Mouse (Mus musculus) spleen, postnatal 10 days (tissue): ENCODE data around the gene Haus3.

Experiments used
- DNase-seq, 2 experiments: peaks; one replicate each; pipeline ENCODE4 v3.0.0; 2021 to 2022; ENCODE audit warnings: low spot score in 2 of 2

Gene Haus3

GRCm38 (mm10) chr5:34186961-34187391 lies 17.6 kb upstream of the Haus3 start:
- DNase-seq: peak; percentile 49 to 72

- DNase-seq: no peak
Observed at GRCm38 (mm10) chr5:34186391-34186790, 17.1 kb upstream of the Haus3 start.

- peak in 1 of 2 experiments; percentile 8 for DNase-seq
Observed at GRCm38 (mm10) chr5:34185791-34186190, 16.5 kb upstream of the Haus3 start.

DNA sequence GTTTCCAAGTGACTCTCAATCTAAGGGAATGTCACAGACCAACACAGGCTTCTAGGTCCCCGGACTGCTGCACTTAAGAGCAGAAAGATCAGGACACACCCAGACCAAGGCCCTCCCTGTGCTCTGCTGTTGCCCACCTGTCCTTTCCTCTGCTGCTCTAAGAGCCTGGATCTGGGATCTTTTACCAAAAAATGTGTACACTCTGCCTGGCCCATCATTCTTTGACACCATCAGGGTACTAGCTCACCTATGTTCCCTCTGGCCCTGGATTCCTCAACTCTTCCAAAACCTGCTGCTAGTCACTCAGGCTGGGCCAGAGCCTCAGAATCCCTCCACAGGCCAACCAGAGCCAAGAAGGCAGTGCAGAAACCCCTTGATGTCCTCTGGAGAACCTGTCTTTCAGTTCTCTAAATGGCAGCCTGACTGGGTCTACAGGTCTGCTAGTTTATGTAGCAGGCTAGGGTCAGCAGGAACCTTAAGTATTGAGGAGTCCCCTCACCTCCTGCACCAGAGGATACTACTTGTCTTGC lies 15.8 kb upstream of the Haus3 start:
- peak in 1 of 2 experiments; percentile 9 for DNase-seq

DNA sequence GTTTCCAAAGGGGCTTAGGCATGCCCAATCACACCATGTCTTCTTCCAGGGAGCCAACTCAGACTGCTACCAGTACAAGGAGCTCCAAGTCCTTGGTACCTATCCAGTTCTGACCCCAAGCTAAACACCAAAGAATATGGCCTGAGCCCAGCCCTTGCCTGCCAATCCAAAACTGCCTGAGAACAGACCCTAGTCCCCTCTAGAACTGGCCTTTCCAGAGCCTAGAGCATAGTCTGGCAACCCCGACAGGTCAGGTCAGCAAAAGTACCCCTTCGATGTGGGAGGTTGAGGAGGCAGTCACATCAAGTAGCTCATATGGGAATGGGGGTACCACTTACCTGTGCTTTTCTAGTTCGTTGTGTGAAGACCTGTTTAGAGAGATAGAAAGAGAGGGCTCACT lies 14.6 kb upstream of the Haus3 start:
- peak in 1 of 2 experiments; percentile 10 for DNase-seq

- DNase-seq: peak in 1 of 2 experiments; percentile 16
Observed at GRCm38 (mm10) chr5:34183156-34183880, 14.0 kb upstream of the Haus3 start.

DNA sequence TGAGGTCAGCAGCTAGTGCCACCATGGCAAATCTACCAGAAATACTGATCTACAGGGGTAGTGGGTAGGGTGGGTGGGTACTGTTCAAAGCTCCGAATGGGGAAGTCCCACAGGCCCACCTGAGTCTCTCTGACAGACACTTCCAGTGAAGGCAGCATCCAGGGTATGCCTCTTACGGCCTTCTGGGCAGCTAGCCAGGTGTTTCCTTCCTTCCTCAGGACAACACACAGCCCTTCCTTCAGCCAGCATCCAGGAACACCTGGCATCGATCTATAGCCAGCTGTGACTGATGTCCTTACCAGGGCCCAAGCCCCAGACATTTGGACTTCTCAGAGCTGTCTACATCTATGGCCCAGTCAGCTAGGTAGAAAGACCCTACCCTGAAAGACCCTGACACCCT lies 13.2 kb upstream of the Haus3 start:
- DNase-seq: peak in 1 of 2 experiments; percentile 11

- DNase-seq: peak in 1 of 2 experiments; percentile 7
Observed at GRCm38 (mm10) chr5:34177821-34178220, 8.5 kb upstream of the Haus3 start.

DNA sequence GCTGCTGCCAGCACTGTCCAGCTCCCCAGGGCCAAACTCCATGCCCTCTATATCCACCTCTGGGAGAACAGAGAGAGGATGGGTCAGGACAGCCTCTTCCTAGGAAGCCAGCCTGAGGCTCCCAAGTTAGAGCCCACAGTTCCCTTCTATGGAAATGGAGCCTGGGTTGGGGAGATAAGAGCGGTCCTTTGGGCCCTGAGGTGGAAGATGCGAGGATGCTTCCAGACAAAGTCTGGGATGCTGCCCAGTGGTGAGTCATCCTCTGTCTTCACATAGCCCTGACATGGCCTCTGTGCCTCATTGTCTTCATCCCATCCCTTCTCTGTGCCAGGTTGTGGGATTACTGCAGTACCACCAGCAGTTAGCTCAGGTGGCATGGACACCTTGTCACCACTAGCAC lies 7.8 kb upstream of the Haus3 start:
- DNase-seq: peak in 1 of 2 experiments; percentile 6

GRCm38 (mm10) chr5:34176691-34177090 lies 7.4 kb upstream of the Haus3 start:
- peak; percentile 2 to 9 for DNase-seq

DNA sequence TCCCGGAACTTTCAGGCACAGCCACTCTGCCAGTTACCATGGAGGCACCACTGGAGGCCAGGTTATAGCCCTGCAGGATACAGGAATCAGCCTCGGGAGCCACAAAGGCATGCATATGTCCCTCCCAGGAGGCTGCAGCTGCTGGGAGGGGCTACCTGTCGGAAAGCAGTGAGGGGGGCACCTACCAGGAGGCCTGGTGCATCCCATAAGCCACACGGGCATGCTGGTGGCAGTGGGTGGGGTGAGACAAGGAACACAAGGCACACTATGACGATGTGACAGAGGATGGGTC lies 6.0 kb upstream of the Haus3 start:
- peak in 1 of 2 experiments; percentile 1 for DNase-seq

DNA sequence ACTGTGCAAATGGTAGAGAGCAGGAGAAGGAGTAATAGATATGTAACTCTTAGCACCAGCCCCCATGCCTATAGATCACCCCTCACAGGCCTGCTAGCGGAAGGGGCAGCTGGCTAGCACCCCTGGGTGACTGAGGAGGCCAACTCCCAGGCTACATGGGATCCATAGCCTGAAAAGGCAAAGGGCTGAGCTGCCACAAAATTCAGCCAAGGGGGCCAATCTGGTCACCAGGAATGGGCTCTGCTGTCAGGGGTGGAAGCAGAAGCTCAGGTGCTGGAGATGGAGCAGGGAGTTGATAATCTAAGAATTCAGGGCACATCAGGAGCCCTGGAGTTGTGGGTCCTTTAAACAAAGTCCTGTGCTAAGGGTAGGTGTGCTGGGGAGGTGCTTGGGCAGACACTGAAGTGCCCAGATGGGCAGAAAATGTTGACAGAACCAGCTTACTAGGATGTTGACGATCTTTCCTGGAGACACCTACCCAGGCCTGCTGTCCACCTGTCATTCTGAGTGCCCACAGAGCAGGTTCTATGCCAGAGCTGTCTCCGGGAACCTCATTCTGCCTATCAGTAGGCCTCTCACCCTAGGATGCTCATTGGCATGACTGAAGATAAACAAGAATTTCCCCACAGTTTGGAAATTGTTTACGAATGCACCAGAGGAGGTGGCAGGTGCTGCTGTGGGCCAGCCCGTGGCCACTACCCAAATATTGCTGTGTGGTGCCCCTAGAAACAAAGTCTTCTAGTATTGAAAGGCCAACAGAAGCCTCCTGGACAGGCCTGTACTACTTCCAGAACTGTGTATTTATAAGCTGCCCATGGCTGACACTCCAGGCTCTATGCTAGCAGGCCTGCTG lies 5.4 kb upstream of the Haus3 start:
- peak in 1 of 2 experiments; percentile 2 for DNase-seq

DNA sequence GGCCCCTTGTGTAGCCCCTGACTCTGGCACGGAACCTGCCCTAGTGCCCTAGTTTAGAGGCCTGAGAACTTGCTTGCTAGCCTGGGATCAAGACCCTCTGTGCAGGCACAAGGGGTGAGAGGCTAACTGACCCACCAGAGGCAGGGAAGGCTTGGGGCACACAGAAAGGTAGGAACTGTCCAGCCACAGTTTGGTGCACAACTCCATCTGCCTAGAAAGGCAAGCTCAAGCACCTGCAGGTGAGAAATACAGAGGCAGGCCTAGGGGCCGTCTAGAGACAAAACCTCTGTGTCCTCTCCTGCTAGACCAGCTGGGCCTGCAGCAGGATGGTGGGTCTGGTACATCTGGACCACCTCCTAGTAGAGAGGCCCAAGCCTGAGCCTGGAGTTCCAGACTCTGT lies 4.7 kb upstream of the Haus3 start:
- peak in 1 of 2 experiments; percentile 3 for DNase-seq

DNA sequence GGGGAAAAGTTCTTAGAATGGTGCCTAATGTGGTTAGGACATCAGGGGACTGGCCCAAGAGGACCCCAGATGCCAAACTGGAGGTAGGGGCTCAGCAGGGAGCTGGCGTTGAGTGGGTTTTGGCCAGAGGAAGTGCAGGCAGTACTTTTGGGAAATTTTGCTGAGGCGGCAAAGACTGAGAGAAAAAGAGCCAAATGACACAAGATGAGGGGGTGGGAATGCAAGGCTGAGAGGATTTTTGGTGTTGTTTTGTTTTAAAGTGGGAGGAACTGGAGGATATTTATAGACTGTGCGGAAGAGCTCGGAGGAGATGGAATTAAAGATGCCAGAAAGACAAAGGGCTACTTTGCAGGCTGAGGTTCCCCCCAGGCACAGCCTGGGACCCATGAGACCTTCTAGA lies 1.4 kb upstream of the Haus3 start:
- no peak for DNase-seq

DNA sequence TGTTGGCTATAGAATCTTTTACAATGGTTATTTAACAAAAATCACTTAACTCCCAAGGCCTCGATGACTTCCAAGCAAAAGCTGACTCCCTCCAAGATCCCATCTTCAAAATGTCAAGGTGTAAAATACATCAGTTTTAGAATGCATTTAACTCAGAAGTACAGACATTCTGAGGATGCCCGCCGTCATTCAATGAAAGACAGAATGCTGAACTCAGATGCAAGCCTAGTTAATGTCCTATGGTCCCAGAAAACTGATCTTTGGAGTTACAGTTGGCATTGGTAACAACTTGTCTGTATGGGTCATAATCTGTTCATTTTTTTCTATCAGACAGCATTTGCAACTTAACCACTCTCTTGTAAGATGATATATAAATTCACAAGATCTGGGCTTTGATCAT lies 627 bp upstream of the Haus3 start:
- no peak for DNase-seq

GRCm38 (mm10) chr5:34167857-34168256 lies 1.5 kb downstream of the Haus3 start:
- no peak for DNase-seq

- no peak for DNase-seq
Observed at GRCm38 (mm10) chr5:34165793-34166192, 3.5 kb downstream of the Haus3 start.

- DNase-seq: no peak
Observed at GRCm38 (mm10) chr5:34148476-34148875, 20.9 kb downstream of the Haus3 start.

- no peak for DNase-seq
Observed at GRCm38 (mm10) chr5:34147554-34147953, 21.8 kb downstream of the Haus3 start.

DNA sequence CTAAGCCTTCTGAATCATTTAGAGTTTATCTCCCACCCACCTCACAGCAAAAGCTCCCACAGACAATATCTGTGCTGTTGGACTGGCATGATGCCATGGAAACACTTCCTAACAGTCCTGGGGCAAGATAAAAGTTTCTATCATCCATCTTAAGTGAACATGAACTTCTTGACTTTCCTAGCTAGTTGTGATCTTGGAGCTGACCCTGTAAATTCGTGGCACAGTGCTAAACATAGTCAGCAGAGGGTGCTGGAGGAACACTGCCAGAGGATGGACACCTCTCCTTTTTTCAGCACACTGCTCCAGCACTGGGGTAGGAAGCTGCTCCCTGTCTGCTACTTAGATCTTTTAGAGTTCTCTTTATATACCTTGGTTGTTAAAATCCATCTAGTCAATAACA lies 29.6 kb downstream of the Haus3 start:
- DNase-seq: peak in 1 of 2 experiments; percentile 28

DNA sequence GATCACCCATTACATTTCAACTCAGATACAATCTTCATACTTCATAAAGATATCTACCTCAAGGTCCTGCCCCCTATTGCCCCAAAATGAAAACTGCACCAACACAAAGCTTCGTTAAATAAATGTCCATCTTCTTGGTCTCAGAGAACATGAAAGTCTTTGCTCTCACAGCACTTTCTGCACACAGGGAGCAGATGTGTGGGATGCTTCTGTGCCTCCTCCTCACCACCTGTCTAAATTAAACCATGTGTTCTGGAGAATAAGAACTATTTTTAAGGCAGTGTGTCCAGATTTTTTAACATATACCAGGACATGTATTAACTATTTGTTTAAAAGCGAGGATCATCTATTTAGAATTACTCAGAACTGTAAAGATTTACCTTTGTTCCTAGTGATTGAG lies 36.6 kb downstream of the Haus3 start:
- DNase-seq: no peak

- DNase-seq: no peak
Observed at GRCm38 (mm10) chr5:34124131-34124530, 45.2 kb downstream of the Haus3 start.
